Mouse (Mus musculus): ENCODE data around the gene Olfr718-ps1.

The Olfr718-ps1 gene

DNA sequence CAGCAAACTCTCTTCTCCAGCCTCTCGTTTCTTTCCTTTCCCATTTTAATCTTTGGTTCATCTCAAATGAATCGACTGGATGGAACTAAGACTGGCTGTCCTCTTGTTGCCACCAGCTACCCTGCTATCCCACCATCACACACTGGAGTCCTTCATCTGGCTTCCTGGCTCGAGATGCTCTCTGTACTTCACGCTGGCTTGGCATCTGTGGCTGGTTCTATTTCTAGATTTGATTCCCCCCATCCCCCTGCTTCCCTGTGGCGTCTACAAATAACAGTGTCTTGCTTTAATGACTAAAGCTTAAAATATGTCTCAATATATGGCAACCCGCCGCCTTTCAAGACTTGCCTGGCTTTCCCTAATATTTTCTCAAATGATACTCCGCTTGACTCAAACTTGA lies 19.5 kb downstream of the Olfr718-ps1 start:
- DNase-seq (ENCODE audit: low read depth): no peak

DNA sequence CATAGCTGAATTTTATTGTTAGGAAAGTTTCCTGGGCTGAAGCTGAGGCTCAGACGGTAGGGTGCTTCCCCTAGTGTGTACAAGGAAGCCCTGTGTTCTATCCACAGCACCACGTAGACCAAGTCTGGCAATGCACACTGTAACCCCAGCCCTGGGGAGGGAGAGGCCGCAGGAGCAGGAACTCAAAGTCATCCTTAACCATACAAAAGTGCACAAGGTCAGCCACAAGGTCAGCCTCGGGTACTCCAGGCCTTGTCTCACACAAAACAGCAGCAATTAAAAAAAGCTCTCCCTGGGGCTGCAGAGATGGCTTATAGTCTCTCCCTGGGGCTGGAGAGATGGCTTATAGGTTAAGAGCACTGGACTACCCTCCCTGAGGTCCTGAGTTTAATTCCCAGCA lies 20.5 kb downstream of the Olfr718-ps1 start:
- DNase-seq (ENCODE audit: low read depth): no peak

DNA sequence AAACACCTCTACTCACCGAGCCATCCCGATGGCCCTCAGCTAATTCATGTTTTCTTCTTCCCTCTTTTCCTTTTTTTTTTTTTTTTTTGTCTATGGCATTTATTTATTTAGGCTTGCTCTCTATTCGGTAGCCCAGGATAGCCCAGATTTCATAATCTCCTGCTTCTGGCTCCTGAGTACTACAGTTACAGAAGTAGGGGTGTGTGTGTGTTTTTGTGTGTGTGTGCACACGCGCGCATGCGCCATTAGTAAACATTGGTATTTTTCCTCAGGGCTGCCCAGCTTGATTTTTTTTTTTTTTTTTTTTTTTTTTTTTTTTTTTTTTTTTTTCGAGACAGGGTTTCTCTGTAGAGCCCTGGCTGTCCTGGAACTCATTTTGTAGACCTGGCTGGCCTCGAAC lies 21.3 kb downstream of the Olfr718-ps1 start:
- no peak for DNase-seq (ENCODE audit: low read depth)

DNA sequence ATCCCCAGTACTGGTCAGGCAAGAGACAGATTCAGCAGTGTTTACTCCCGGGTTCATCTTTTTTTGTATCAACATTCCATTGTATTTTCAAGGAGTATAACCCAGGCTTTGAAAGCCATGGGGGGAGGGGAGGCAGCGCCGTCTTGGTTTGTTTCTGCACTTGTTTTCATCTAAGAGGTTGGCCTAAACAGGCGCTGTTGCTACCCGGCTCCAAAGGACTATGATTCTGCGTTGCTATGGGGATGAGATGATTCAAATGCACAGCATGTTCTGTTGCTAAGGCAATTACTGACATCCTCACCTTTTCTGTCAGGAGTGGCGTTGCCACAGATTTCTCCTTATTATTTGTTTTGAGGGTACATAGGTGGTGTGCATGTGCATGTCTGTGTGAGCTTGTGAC lies 21.8 kb downstream of the Olfr718-ps1 start:
- no peak for DNase-seq (ENCODE audit: low read depth)

DNA sequence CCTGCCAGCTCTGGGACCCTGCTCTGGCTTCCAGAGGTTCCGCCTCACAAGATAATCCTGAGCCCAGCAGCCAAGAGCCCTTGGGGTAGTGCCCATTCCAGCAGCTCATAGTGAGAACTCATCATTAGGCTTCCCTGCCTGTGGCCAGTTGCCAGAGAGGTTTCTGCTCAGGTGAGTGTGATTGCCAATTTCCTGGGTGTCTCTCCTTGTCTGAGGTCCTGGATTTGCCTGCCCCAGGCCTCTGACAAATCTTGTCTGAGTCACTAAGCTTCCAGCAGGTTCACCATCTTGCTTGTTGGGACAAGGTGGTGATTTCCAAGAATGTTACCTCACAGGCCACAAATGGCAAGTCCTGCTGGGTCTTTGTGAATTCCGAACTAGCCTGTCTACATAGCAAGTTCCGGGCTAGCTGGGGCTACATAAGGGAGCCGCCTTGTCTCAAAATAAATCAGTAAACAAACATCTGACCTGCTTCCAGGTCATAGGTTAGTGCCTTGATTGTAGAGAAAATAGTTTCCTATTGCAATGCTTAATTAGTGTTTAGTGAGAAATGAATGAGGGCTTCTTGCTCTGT lies 22.5 kb downstream of the Olfr718-ps1 start:
- no peak for DNase-seq (ENCODE audit: low read depth)

DNA sequence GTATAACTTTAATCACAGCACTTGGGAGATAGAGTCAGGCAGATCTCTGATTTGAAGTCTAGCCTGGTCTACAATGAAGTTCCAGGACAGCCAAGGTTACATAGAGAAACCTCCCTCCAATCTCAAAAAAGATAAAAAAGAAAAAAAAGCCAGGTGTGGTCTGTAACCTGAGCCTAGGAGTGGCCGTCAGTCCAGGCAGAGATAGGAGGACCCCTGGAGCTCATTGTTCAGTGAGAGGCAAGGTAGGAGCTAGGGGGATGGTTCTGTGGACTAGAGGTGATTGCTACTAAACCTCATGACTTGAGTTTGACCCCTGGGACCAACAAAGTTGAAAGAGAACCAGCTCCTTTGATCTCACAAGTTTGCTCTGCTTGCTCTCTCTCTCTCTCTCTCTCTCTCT lies 24.7 kb downstream of the Olfr718-ps1 start:
- no peak for DNase-seq (ENCODE audit: low read depth)

DNA sequence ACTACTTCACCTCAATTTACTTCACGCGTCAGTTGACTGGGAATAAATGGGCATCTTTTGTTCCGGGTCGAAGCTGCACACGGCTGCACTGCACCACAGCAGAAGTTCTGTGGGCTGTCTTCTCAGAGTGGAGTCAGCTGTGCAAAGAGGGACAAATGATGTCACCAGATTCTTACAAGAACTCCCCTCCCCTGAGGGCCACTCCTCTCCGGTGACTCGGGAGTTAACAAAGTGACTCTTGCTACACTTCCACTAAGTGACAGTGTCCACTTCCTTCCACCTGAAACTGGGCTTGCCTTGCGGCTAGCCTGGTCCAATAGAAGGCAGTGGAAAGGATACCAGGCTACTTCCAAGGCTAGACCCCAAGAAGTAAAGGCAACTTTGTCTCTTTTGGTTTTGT lies 25.3 kb downstream of the Olfr718-ps1 start:
- no peak for DNase-seq (ENCODE audit: low read depth)

DNA sequence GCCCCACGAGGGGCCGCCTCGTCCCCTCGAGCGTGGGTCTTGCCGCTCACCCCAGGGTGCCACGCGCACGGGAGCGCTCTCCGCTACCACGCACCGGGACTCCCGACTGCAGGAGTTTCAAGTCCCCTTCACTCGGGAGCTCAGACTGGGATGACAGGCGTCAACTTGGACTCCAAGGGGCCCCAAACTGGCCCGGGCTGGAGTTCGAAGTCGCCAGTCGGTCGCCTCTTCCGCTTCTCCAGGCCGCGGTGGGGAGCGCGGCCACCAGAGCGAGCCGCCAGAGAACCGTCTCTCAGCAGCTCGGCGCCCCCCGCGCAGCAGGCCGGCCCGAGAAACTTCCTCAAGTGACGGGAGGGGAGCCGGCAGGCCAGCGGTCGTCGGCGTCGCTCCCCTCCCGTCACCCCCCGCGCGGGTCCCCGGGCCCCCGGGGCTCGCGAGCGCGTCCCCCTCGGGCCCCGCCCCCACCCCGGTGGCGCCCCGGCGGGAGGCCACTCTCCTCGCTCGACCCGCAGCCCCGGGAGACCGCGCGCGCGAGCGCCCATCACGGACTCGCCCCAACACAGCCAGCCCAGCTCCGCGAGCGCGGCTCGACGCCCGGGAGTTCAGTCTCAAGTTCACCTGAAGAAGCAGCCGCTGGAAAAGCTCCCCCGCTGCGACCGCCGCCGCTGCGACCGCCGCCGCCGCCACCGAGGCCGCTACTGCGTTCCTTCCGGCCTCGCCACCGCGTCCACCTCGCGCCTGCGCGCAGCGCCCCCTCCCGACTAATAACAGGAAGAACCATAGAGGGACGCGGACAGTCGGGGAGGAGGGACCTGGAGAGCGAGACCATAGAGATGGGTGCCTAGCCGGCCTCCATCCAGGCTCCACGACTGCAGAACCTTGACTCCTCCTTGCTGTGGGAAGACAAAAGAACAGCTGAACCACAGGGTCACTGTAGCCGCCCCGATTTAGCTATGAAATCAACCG lies 34.8 kb downstream of the Olfr718-ps1 start, which contains the start of gene Rnf216:
TSS of gene Rnf216 (minus strand) at position 714 of the 966 bp plus-strand sequence.
- peak; percentile 87 for DNase-seq (ENCODE audit: low read depth)

DNA sequence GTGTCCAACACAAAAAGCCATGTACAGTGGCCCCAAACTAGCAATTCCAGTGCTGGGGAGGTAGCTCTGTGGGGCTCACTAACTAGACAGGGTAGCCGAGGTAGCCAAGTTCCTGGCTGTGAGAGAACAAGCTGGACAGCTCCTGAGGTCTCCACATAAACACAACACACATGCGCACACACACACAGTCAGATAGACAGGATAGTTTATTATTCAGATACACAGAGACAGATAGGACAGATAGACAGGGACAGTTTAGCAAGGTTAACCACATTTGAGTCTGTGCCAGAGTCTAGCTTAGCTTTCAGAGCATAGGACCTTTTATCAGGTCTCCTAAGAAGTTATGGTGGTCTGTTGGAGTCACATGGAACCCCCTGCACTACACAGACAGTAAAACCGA lies 40.5 kb downstream of the Olfr718-ps1 start:
- DNase-seq (ENCODE audit: low read depth): no peak

DNA sequence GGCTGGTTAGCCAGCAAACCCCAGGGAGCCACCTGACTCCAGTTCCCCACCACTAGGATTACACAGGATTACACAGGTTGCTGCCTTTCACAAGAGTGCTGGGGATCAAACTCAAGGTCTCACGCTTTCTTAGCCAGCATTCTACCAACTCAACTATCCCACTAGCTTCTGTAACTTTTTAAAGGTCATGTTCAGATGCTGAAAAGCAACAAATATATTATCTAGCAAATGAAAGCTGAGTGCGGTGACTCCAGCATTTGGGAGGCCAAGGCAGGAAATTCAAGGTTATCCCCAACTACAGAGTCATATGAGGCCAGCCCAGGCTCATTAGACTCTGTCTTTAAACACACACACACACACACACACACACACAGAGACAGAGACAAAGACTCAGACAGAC lies 44.1 kb downstream of the Olfr718-ps1 start:
- DNase-seq (ENCODE audit: low read depth): no peak

DNA sequence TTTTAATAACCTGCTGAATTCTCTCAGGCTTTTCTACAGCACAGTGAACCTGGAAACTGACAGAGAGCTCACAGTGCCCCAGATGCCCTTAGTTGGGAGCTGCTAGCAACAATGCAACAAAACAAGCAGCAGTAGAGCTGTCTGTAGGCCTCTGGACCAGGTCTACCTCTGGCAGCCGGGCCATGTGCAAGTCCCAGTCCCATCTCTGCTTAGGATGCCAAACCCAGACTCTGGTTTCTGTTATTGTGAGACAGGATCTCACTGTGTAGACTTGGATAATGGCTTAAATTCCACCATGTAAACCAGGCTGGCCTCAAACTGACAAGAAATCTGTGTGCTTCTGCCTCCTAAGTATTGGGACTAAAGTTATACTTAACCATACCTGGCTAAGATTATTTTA lies 45.8 kb downstream of the Olfr718-ps1 start:
- DNase-seq (ENCODE audit: low read depth): no peak

DNA sequence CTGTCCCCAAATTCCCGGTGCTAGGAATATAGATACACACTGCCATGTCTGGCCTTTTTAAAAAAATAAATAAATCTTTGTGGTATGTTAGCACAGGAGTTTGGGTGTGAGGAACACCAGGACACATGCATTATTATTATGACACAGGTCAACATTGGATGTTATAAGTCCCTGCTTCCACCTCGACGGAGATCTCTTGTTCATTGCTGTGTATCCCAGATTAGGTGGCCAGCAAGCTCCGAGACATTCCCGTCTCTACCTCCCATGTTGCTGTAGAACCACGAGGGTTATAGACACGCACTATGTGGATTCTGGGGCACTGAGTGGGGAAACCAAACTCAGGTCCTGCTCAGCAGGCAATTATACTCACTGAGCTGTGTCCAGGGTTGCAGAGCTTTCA lies 52.1 kb downstream of the Olfr718-ps1 start:
- DNase-seq (ENCODE audit: low read depth): no peak

DNA sequence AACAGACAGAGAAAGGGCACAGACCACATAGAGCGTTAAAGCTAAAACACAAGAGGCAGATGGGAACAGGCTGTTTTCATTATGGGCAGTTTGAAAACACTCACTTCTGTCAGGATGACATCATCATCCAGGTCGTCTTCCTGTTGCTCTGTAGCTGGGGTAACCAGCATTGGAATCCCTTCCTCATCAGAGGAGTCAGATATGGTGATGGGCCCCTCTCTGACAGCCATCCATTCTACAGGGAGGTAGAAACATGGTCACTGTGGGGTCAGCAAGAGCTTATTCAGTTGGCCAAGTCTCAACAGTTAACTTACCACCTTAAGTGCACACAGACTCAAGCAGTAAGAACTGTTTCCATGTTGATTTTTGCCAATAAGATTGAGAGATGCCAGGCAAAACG lies 54.5 kb downstream of the Olfr718-ps1 start:
- no peak for DNase-seq (ENCODE audit: low read depth)

DNA sequence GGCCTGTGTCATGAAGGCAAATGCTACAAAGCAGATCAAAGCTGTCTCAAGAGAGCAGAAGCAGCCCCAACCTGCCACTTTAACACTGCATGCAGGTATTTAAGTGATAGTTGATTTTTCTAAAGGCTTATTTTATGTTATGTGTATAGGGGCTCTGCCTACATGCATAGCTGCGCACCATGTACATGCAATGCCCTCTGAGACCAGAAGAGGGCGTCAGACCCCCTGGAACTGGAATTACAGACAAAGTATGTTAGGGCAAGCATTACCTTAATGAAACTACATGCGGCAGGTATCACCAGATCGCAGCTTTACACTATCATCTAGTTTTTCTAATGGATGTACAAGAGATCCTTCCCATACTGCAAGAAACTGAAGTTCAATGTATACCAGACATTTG lies 62.5 kb downstream of the Olfr718-ps1 start:
- DNase-seq (ENCODE audit: low read depth): no peak

All from c-Kit-positive CD71-positive TER-119-negative erythroid progenitor cells, embryonic 14.5 days (primary cell).